Mouse (Mus musculus) Patski (cell line): ENCODE measurements around the gene Olfr1378. TPM values are rescaled to one million over a fixed set of nuclear protein-coding genes. Genes with fewer than 3 reads are reported as not detected.

Source experiments
- ATAC-seq: fragments of 100-300 bp; one replicate; pipeline ENCODE4 v1.8.0; 2021
- CTCF ChIA-PET: fragments of 350-600 bp; sonication (Branson Sonifier 250); formaldehyde crosslinking; loops from one replicate; lab custom pipeline; 2022; ENCODE audit warnings: inconsistent platforms; lab: Charles Lee
- POLR2A ChIA-PET: fragments of 350-600 bp; sonication (Branson Sonifier 250); formaldehyde crosslinking; loops from one replicate; lab custom pipeline; 2022; ENCODE audit warnings: antibody characterized with exemption, inconsistent platforms; lab: Charles Lee
- DNase-seq: peaks from one replicate; pipeline ENCODE4 v3.0.0-alpha.2; 2011; ENCODE audit warnings: low read depth, low spot score
- H3K27me3 ChIP-seq: fragments of 371-371 bp; one replicate; pipeline ENCODE4 v1.5.1; 2021
- CTCF ChIP-seq: fragments of 100-300 bp; IDR thresholded peaks from one replicate; pipeline ENCODE4 v1.5.1; 2021
- in situ Hi-C: fragments of 300-500 bp; cut with MboI; formaldehyde crosslinking; loops from 3 replicates; pipeline ENCODE4 v1.11.1; 2018; ENCODE audit warnings: low pct_unique_long_range_greater_than_20kb, mixed read lengths
- polyA plus RNA-seq: library from polyadenylated mRNA; unstranded; gene quantifications from one replicate; pipeline ENCODE4 v1.2.3, GENCODE M21; 2021

The Olfr1378 gene
- polyA plus RNA-seq, 1 experiment from 2014 or later, result not detected

DNA sequence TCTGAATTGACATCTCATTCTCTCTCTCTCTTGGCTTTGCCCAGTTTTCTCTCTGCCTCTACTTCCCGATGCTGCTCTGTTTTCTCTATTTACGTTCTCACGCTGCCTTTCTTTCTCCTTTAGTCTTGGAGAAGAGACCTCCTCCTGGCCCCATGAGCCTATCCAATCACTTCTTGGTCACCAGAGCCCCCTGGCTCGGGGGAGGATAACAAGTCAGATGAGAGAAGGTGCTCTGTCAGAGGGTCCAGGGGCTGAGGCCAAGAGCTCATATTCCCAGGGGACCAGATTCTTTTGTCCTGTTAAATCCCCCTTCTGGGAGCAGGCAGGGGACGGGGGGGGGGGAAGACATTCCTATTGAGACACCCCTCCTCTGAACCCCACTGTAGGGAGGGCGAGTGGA lies 12.7 kb upstream of the Olfr1378 start, which contains the start of gene Prop1:
Gene Prop1 (minus strand): TSS at position 101 of the 400 bp plus-strand sequence.
- no peak for ATAC-seq
- DNase-seq, result no peak
- peaks cover 33% of the 10 kb centered on the region for H3K27me3 ChIP-seq
- no peak for TF ChIP-seq CTCF
- in situ Hi-C loops, result no loop called here
- ChIA-PET POLR2A (no interaction called here), CTCF (interaction anchor here (1.4 kb wide), 1 partner anchor 13 kb away, joined by 3 read pairs; no protein-coding TSS in a partner anchor)

DNA sequence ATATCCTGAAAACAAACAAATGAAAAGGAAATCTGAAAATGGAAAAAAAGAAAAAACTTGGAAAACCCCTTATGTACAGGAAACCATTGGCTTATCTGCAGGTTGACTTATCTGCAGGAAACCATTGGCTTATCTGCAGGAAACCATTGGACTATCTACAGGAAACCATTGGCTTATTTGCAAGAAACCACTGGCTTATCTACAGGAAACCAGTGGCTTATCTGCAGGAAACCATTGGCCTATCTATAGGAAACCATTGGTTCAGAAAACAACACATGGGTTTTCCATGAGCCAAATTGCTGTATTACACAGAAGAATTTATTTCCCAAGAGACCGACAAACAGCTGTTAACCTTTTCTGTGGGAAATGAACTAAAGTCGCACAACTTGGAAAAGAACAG lies 1.4 kb upstream of the Olfr1378 start:
- in situ Hi-C loops, result no loop called here
- peaks cover 59% of the 10 kb centered on the region for H3K27me3 ChIP-seq
- ChIA-PET POLR2A (no interaction called here), CTCF (no interaction called here)
- no peak for TF ChIP-seq CTCF
- ATAC-seq, result no peak
- DNase-seq, result no peak

DNA sequence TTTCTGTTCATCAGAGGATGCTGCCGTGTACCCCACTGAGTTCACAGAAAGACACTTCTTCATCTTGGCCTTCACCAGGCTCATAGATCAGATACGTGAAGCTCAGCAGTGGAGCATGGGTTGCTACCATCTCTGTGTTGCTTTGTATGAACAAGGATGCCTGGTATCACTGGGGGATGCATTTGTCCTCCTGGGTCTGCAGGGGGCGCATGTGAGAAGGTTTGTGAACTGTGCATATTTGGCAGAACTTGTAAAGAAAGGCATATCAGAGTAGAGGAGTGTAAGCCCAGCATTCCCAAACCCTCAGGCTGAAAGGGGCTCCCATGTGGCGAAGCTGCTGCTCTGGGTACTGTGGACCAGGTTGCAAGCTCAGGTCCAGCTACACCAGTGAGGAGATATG lies 10.9 kb downstream of the Olfr1378 start:
- TF ChIP-seq CTCF, result peak; percentile 48
- ChIA-PET CTCF (no interaction called here), POLR2A (no interaction called here)
- H3K27me3 ChIP-seq, result peaks cover 11% of the 10 kb centered on the region
- DNase-seq, result no peak
- ATAC-seq, result no peak
- in situ Hi-C loops, result no loop called here

DNA sequence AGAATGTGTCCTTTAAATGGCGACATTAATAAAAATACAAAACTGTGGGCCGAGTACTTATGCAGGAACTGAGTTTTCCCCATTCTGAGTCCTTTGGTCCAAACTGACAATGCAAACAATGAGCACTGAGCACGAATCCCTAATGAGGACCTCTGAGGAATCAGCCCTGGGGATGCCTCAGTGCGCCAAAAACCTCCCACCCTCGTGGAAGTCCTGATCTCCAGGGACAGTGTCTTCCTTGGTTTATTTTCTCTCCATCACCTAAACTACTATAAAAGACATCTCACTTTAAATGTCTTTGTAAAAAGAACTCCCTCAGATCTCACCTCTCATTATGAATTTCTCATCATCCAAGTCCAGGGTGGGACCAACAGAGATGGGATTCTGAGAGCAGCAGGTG lies 15.3 kb downstream of the Olfr1378 start, which contains the start of gene Olfr1377:
Gene Olfr1377 (plus strand): TSS at position 301 of the 400 bp plus-strand sequence.
- ChIA-PET CTCF (no interaction called here), POLR2A (no interaction called here)
- in situ Hi-C loops, result no loop called here
- TF ChIP-seq CTCF, result no peak
- DNase-seq (no peak), ATAC-seq (no peak)
- peaks cover 17% of the 10 kb centered on the region for H3K27me3 ChIP-seq

DNA sequence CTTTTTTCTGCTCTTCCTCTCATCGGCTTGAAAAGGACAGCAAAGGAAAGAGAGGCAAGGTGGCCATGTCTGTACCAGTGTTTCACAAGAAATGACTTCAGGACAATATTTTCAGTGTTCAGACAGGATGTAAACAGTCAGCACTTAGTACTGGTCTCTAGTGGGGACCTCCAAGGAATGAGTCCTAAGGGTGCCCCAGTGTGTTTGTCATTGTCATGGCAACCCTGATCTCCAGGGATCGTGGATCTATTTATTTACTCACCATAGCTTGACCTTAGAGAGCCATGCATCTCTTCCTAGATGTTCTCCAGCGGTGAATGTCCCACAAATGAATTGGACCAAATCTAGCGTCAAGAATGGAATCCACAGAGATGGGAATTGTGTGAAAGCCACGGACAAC lies 37.0 kb downstream of the Olfr1378 start, which contains the start of gene Olfr51:
Gene Olfr51 (plus strand): TSS at position 301 of the 400 bp plus-strand sequence.
- DNase-seq, result no peak
- no peaks in the 10 kb centered on the region for H3K27me3 ChIP-seq
- ChIA-PET CTCF (no interaction called here), POLR2A (no interaction called here)
- TF ChIP-seq CTCF, result no peak
- ATAC-seq, result no peak
- in situ Hi-C loops, result no loop called here

DNA sequence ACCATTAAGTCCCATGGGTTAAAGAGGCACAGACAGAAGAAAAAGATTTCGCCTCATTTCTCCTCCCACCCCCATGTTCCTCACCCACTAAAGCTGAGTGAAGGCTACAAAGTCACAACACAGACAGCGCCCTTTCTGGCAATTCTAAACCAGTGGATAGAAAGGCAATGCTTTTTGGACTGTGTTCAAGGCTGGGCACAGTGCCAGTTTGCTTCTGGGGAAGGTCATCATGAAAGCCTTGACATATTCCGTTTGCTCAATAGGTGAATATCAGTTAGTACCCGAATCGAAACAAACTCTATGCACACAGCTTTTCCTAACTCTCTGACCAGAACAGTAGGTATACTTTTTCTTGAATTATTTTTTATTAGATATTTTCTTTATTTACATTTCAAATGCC lies 45.5 kb downstream of the Olfr1378 start:
- TF ChIP-seq CTCF, result no peak
- POLR2A ChIA-PET, result no interaction called here
- CTCF ChIA-PET, result no interaction called here
- ATAC-seq, result no peak
- H3K27me3 ChIP-seq, result no peaks in the 10 kb centered on the region
- DNase-seq, result no peak
- in situ Hi-C loops, result no loop called here

DNA sequence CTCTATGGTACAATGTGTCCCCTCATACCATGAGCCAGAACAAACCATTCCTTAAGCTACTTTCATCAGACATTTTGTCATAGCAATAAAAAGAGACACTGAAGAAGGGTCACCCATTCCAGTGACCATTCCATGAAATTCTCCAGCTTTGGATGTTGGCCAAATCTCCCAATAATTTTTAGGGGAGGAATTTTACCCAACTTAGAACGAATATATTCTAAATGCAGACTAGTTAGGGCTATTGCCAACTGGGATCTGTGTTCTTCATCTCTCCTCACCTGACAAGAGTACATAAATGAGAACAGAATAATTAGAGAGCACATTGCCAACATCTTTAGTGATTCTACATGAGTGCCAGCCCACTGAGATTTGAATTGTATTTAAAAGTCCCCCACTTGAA lies 47.6 kb downstream of the Olfr1378 start, which contains the start of gene Olfr54:
Gene Olfr54 (plus strand): TSS at position 301 of the 400 bp plus-strand sequence.
- no peak for TF ChIP-seq CTCF
- ChIA-PET POLR2A (no interaction called here), CTCF (no interaction called here)
- no peak for DNase-seq
- in situ Hi-C loops, result no loop called here
- H3K27me3 ChIP-seq, result no peaks in the 10 kb centered on the region
- ATAC-seq, result no peak

DNA sequence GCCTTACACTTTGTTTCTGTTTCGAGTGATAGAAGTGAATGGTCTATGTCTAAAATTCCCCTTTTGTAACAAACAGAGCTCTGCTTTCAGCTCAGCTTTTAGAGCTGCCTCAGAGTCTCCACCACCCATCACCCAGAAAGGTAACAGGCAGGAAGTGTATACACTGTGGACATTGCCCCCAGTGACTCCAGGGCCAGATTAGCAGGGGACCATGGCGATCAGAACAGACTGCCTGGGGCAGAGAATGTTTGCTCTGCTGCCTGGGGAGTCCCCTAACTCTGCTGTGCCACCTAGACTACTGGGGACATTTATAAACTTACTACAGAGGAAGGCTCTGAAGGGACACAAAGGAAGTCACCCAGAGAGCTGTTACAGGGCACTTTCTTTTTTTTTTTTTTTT lies 50.0 kb downstream of the Olfr1378 start:
- in situ Hi-C loops, result no loop called here
- no peaks in the 10 kb centered on the region for H3K27me3 ChIP-seq
- ChIA-PET CTCF (no interaction called here), POLR2A (no interaction called here)
- no peak for TF ChIP-seq CTCF
- ATAC-seq (no peak), DNase-seq (no peak)

Other genes with a start within 250 kb of the Olfr1378 start
- 21.1 TPM for gene Zfp354c, start 138.8 kb upstream of the Olfr1378 start, polyA plus RNA-seq
- gene Zfp879, start 125.0 kb upstream of the Olfr1378 start, polyA plus RNA-seq, result 4.0 TPM
- gene Grm6, start 115.8 kb upstream of the Olfr1378 start, polyA plus RNA-seq, result not detected
- gene Zfp454, start 78.9 kb upstream of the Olfr1378 start, polyA plus RNA-seq, result 3.9 TPM
- gene Zfp2, start 50.4 kb upstream of the Olfr1378 start, polyA plus RNA-seq, result 10.7 TPM
- 2.0 TPM for gene Zfp354b, start 34.9 kb upstream of the Olfr1378 start, polyA plus RNA-seq
- gene 4933414I15Rik, start 22.8 kb upstream of the Olfr1378 start, polyA plus RNA-seq, result not detected
- not detected for gene Prop1, start 12.8 kb upstream of the Olfr1378 start, polyA plus RNA-seq
- not detected for gene Olfr1377, start 15.4 kb downstream of the Olfr1378 start, polyA plus RNA-seq
- not detected for gene Olfr51, start 37.1 kb downstream of the Olfr1378 start, polyA plus RNA-seq
- not detected for gene Olfr54, start 47.7 kb downstream of the Olfr1378 start, polyA plus RNA-seq
- not detected for gene Olfr1375, start 81.6 kb downstream of the Olfr1378 start, polyA plus RNA-seq
- gene Zfp354a, start 92.7 kb downstream of the Olfr1378 start, polyA plus RNA-seq, result 9.1 TPM